Mouse (Mus musculus): ENCODE measurements around the gene Nod1.

DNA sequence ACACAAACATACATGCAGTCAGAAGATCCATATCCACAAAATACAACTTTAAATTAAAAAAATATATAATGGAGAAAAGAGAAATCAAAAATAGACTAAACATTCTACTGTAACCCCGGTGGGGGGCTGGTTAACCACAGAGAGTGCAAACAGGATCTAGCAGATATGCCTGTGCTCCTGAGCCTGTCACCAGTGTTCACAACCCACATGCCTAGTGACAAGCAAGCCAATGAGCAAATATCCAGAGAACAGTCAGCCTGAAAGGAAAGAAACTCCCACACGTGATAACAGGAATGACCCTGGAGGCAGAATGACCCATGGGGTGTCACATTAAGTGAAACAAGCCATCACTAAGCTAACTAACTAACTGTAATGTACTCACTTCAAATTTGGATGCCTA, 35.9 kb downstream of the Nod1 start:
- TF ChIP-seq CTCF (IDR thresholded peaks at IDR 0.05; ENCODE audit: low read depth, low read length) (no peak), POLR2A (IDR thresholded peaks at IDR 0.05; ENCODE audit: insufficient read depth, low read length) (no peak), EP300 (IDR thresholded peaks at IDR 0.05; ENCODE audit: insufficient read depth, low read depth, low read length) (no peak)
